Mouse (Mus musculus) C2C12 (cell line): ENCODE data around the gene Nf2. TPM values are rescaled to one million over a fixed set of nuclear protein-coding genes. Genes with fewer than 3 reads are reported as not detected.

ENCODE experiments used
- H3K27me3 ChIP-seq: one replicate; pipeline ENCODE4 v1.6.1; 2011; ENCODE audit not compliant: control insufficient read depth, insufficient read depth, insufficient read length
- H3K36me3 ChIP-seq: one replicate; pipeline ENCODE4 v1.6.1; 2011; ENCODE audit not compliant: control insufficient read depth, insufficient read depth
- H3K4me3 ChIP-seq: one replicate; pipeline ENCODE4 v1.5.1; 2011; ENCODE audit warnings: mild to moderate bottlenecking, control low read depth; ENCODE audit not compliant: poor library complexity, insufficient read depth, severe bottlenecking
- H3K79me2 ChIP-seq: one replicate; pipeline ENCODE4 v1.6.1; 2011; ENCODE audit not compliant: control insufficient read depth, insufficient read depth
- H3K79me3 ChIP-seq: one replicate; pipeline ENCODE4 v1.6.1; 2011; ENCODE audit warnings: low read depth, control low read depth
- H3ac ChIP-seq: one replicate; pipeline ENCODE3; 2011; ENCODE audit warnings: low read depth; ENCODE audit not compliant: control insufficient read depth, insufficient read length
- CEBPB ChIP-seq: IDR thresholded peaks from one replicate; pipeline ENCODE4 v1.6.1; 2011; ENCODE audit warnings: low read depth, mild to moderate bottlenecking, control low read depth, moderate library complexity
- CTCF ChIP-seq: IDR thresholded peaks from one replicate; pipeline ENCODE4 v1.5.1; 2011; ENCODE audit not compliant: control insufficient read depth, insufficient read depth, insufficient read length
- FOSL1 ChIP-seq: IDR thresholded peaks from one replicate; pipeline ENCODE4 v1.8.0; 2011; ENCODE audit warnings: mild to moderate bottlenecking, low read length; ENCODE audit not compliant: poor library complexity, insufficient read depth, severe bottlenecking
- MAX ChIP-seq: IDR thresholded peaks from one replicate; pipeline ENCODE4 v1.6.1; 2011; ENCODE audit warnings: mild to moderate bottlenecking, control low read depth
- MYOD1 ChIP-seq: IDR thresholded peaks from one replicate; pipeline ENCODE4 v1.6.1; 2011; ENCODE audit warnings: low read depth; ENCODE audit not compliant: control insufficient read depth, insufficient read length
- MYOG ChIP-seq: IDR thresholded peaks from one replicate; pipeline ENCODE4 v1.6.1; 2011; ENCODE audit not compliant: control insufficient read depth, insufficient read length; ENCODE audit errors: extremely low read depth
- USF1 ChIP-seq: IDR thresholded peaks from one replicate; pipeline ENCODE4 v1.6.1; 2011; ENCODE audit warnings: low read depth, mild to moderate bottlenecking, control low read depth, moderate library complexity
- polyA plus RNA-seq: library from polyadenylated mRNA; unstranded; fragments of >200 nt; fragmentation: generic; extraction: Trizol; gene quantifications from one replicate; pipeline ENCODE4 v1.2.1, GENCODE M21; 2012; ENCODE audit warnings: missing spikeins

Nf2 gene
- polyA plus RNA-seq, 1 experiment = 36.2 TPM

DNA sequence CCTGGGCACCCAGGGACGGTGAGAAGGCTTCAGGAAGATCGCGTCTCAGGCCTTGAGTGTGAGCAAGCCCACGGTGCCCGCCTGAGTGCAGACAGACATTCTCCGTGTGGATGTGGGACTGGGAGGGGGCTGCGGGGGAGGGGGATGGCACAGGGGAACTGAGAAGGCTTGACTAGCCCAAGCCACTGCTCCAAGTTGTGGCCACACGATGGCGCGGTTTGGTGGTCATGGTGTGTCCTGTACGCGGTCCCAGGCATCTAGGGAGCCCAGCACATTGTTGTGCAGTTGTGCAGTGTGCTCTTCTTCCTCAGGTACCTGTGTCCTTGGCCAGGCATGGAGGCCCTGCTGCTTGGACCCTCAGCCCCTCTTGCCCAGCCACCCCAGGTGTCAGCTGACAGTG, 115.2 kb downstream of the Nf2 start:
- H3K27me3 ChIP-seq = no peaks in the 10 kb centered on the region
- no peak overlapping the region for H3ac ChIP-seq
- H3K4me3 ChIP-seq = no peak overlapping the region
- TF ChIP-seq FOSL1 (no peak), MYOD1 (no peak), CEBPB (no peak), MAX (no peak), USF1 (no peak), MYOG (no peak)
- H3K36me3 ChIP-seq = no peaks in the 10 kb centered on the region
- H3K79me3 ChIP-seq = no peaks in the 10 kb centered on the region
- H3K79me2 ChIP-seq = no peaks in the 10 kb centered on the region

DNA sequence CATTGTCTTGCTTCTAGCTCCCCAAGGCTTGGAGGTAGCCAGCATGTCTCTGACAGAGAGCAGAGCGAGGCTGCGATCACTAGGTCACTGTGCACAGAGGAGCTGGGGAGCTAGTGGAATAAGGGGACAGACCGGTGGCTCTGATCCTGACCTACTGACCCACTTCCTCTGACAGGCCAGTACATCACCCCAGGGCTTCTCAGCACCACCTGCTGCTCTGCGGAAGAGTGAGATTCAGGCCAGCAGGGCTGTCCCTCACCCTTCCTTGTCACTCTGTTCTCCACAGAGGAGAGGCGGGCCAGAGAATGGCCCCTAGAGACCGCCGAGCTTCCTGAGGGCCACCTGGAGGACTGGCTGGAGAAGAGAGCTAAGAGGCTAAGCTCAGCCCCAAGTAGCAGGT, 117.6 kb downstream of the Nf2 start:
- Histone ChIP-seq H3K79me2 (no peaks in the 10 kb centered on the region), H3ac (no peak overlapping the region), H3K27me3 (no peaks in the 10 kb centered on the region), H3K36me3 (no peaks in the 10 kb centered on the region), H3K79me3 (no peaks in the 10 kb centered on the region), H3K4me3 (no peak overlapping the region)
- no peak for TF ChIP-seq MAX
- no peak for TF ChIP-seq MYOG
- no peak for TF ChIP-seq CEBPB

DNA sequence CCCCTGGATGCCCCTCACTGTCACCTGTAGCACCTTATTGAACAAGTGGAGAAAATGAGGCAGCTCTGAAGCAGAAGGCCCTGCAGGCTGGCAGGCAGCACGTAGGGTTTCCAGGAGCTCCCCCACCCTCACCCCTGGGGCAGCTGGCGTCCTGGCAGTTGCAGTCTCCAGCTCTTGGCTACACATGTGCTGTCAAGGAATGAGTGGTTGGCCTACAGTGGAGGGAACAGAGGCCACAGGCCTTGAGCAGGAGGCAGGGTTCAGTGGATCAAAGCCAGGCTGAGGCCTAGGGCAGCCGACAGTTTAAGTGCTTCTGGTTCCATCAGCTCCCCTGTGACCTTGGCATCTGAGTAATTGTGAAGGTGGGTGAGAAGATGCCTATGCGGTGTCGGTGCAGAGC, 118.4 kb downstream of the Nf2 start:
- no peaks in the 10 kb centered on the region for H3K79me2 ChIP-seq
- H3K36me3 ChIP-seq = no peaks in the 10 kb centered on the region
- H3K4me3 ChIP-seq = no peak overlapping the region
- no peak overlapping the region for H3ac ChIP-seq
- H3K79me3 ChIP-seq = no peaks in the 10 kb centered on the region
- TF ChIP-seq MYOD1 (no peak), FOSL1 (no peak), MAX (no peak), USF1 (no peak), CTCF (no peak), CEBPB (no peak), MYOG (no peak)
- H3K27me3 ChIP-seq = no peaks in the 10 kb centered on the region

DNA sequence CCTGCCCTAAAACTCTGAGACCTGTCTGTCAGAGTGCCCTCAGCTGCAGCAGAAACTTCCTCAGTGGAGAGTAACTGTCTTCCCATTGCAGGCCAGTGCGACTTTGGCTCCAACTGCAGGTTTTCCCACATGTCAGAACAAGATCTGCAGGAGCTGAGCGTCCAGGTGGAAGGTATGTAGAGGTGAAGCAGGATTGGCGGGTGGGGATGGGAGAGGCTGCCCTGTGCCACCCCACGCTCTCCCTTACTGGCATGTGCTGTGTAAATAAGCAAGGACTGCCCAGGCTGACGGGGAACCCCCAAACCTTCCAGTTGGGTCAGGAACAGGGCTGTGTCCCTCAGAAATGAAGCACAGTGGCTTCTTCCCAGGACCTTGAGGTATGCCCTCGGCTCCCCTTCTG, 119.2 kb downstream of the Nf2 start:
- H3K79me3 ChIP-seq = no peaks in the 10 kb centered on the region
- no peaks in the 10 kb centered on the region for H3K36me3 ChIP-seq
- H3K4me3 ChIP-seq = no peak overlapping the region
- no peak overlapping the region for H3ac ChIP-seq
- H3K79me2 ChIP-seq = no peaks in the 10 kb centered on the region
- H3K27me3 ChIP-seq = no peaks in the 10 kb centered on the region
- TF ChIP-seq MYOD1 (no peak), MAX (no peak), CTCF (no peak), CEBPB (no peak), USF1 (no peak), MYOG (no peak), FOSL1 (no peak)

- no peaks in the 10 kb centered on the region for H3K79me3 ChIP-seq
Measured at GRCm38 (mm10) chr11:4729603-4730002, 119.7 kb downstream of the Nf2 start.

DNA sequence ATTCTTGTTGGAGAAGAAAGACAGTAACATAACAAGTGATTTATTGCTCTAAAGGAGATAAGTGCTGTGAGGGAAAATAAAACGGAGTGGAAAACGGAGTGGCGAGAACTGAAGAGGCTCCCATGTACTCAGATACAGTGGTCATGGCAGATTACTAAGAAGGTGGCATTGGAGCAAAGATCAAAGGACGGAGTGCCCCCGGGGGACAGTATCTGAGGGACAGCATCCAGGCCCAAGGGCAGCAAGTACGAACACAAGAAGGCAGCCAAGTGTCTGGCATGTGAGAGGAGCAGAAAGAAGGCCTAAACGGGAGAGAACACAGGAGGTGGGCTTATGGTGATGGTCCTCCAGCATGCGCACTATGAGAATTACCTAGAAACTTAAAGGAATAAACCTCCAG, 127.6 kb downstream of the Nf2 start:
- Histone ChIP-seq H3ac (no peak overlapping the region), H3K36me3 (no peaks in the 10 kb centered on the region), H3K79me3 (no peaks in the 10 kb centered on the region), H3K27me3 (no peaks in the 10 kb centered on the region), H3K4me3 (no peak overlapping the region), H3K79me2 (no peaks in the 10 kb centered on the region)
- TF ChIP-seq CEBPB (no peak), MYOD1 (no peak), USF1 (no peak), CTCF (no peak), MAX (no peak), FOSL1 (no peak), MYOG (no peak)

More at GRCm38 (mm10) chr11:4729603-4730002, 119.7 kb downstream of the Nf2 start:
- Histone ChIP-seq H3K27me3 (no peaks in the 10 kb centered on the region), H3K79me2 (no peaks in the 10 kb centered on the region), H3K36me3 (no peaks in the 10 kb centered on the region), H3ac (no peak overlapping the region), H3K4me3 (no peak overlapping the region)
- TF ChIP-seq USF1 (no peak), CEBPB (no peak), MYOG (no peak), CTCF (no peak), MAX (no peak), MYOD1 (no peak), FOSL1 (no peak)
